Mouse (Mus musculus) Patski (cell line): ENCODE measurements at regions not wholly inside any gene's neighbourhood (a gene's known extent, or its start where the extent isn't known, plus 50 kb on each side); places are given as distances from the start of the nearest gene placed in this dataset.
A peak's percentile ranks its signal among the peaks of the same experiment; 100 is the strongest.

Source experiments
- ATAC-seq: fragments of 100-300 bp; one replicate; pipeline ENCODE4 v1.8.0; 2021
- CTCF ChIA-PET: fragments of 350-600 bp; sonication (Branson Sonifier 250); formaldehyde crosslinking; loops from one replicate; lab custom pipeline; 2022; ENCODE audit warnings: inconsistent platforms; lab: Charles Lee
- POLR2A ChIA-PET: fragments of 350-600 bp; sonication (Branson Sonifier 250); formaldehyde crosslinking; loops from one replicate; lab custom pipeline; 2022; ENCODE audit warnings: antibody characterized with exemption, inconsistent platforms; lab: Charles Lee
- DNase-seq: peaks from one replicate; pipeline ENCODE4 v3.0.0-alpha.2; 2011; ENCODE audit warnings: low read depth, low spot score
- H3K27me3 ChIP-seq: fragments of 371-371 bp; one replicate; pipeline ENCODE4 v1.5.1; 2021
- CTCF ChIP-seq: fragments of 100-300 bp; IDR thresholded peaks from one replicate; pipeline ENCODE4 v1.5.1; 2021
- in situ Hi-C: fragments of 300-500 bp; cut with MboI; formaldehyde crosslinking; loops from 3 replicates; pipeline ENCODE4 v1.11.1; 2018; ENCODE audit warnings: low pct_unique_long_range_greater_than_20kb, mixed read lengths

DNA sequence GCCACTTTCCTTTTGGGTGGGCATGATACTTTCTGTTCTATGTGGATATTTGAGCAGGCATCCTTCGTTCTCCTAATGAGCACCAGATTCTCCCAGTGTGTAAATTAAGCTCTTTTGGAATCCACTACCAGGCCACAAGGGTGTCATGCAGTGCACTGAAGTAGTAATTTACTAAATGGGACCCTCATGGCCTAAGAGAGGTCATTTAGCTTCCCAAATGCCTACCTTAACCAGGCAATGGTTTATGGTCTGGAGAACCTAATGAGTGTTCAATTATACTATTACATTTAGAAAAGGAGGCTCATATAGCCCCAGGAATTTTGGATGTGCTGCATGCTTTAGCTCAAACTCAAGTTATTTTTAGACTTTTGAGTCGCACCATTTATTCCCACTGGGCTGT is 289.6 kb upstream of the Fbxo33 start:
- no peak for ATAC-seq
- ChIA-PET POLR2A (no interaction called here), CTCF (no interaction called here)
- peaks cover 4% of the 10 kb centered on the region for H3K27me3 ChIP-seq
- no peak for DNase-seq
- in situ Hi-C loops, result no loop called here
- no peak for TF ChIP-seq CTCF

DNA sequence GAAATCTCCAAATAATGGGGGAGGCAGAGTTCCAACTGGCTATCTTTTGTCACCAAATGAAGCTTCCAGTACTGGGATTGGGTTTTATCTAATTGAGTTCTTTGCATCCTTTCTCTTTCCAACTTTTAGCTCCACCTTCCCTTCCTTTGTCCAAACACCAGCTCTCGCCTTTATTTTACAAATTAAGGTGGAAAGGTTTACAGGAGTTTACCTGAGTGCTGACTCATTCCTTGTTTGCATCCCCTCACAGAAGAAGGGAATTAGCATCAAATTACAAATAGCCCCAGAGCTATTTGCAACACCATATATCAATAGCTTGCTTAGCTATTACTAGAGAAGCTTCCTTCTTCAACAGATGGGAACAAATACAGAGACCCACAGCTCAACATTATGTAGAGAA is 287.9 kb upstream of the Fbxo33 start:
- in situ Hi-C loops, result no loop called here
- ChIA-PET CTCF (no interaction called here), POLR2A (no interaction called here)
- ATAC-seq, result no peak
- DNase-seq, result no peak
- H3K27me3 ChIP-seq, result peaks cover 4% of the 10 kb centered on the region
- no peak for TF ChIP-seq CTCF

DNA sequence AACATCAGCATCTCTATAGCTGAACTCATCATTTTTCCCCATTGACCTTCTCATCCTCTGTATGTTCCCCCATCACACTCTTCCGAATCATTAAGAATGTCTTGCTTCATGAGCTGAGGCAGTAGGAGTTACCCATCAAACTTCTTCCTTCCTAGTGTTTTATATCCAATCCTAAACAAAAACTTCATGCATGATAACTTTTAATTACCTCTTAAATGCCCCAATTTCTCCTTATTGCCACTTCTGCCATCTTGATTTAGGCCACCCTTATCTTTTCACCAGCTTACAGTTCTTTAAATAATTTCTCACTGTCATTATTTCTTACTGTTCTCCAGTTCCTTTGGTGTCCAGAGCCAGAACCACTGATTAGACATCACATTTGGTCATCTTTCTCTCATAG is 277.9 kb upstream of the Fbxo33 start:
- DNase-seq (no peak), ATAC-seq (no peak)
- in situ Hi-C loops, result no loop called here
- CTCF ChIA-PET, result no interaction called here
- TF ChIP-seq CTCF, result no peak
- H3K27me3 ChIP-seq, result peaks cover 14% of the 10 kb centered on the region
- POLR2A ChIA-PET, result no interaction called here

DNA sequence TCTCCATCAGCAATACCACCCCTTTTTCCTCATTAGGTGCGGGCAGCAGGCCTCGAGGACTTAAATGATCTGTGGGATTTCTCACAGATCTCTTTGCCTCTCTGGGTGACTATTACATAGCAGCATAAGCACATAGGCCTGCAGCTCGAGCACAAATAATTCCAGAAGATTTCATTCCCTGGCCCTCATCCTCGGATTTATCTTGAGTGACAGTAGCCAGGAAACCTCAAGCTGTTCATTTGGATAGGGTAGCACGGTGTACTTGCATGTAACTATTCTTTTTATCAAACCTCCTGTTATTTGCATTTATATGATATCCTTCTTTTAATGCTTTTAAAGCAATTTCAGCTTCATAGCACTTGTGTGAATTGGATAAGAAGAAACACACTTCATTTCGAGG is 268.5 kb upstream of the Fbxo33 start:
- in situ Hi-C loops, result no loop called here
- peaks cover 21% of the 10 kb centered on the region for H3K27me3 ChIP-seq
- ATAC-seq, result no peak
- no peak for DNase-seq
- TF ChIP-seq CTCF, result no peak
- CTCF ChIA-PET, result no interaction called here
- POLR2A ChIA-PET, result no interaction called here

GRCm38 (mm10) chr12:59487507-59487906 is 268.0 kb upstream of the Fbxo33 start:
- H3K27me3 ChIP-seq, result peaks cover 20% of the 10 kb centered on the region
- DNase-seq (no peak), ATAC-seq (no peak)
- in situ Hi-C loops, result no loop called here
- CTCF ChIA-PET, result no interaction called here
- no peak for TF ChIP-seq CTCF
- POLR2A ChIA-PET, result no interaction called here

DNA sequence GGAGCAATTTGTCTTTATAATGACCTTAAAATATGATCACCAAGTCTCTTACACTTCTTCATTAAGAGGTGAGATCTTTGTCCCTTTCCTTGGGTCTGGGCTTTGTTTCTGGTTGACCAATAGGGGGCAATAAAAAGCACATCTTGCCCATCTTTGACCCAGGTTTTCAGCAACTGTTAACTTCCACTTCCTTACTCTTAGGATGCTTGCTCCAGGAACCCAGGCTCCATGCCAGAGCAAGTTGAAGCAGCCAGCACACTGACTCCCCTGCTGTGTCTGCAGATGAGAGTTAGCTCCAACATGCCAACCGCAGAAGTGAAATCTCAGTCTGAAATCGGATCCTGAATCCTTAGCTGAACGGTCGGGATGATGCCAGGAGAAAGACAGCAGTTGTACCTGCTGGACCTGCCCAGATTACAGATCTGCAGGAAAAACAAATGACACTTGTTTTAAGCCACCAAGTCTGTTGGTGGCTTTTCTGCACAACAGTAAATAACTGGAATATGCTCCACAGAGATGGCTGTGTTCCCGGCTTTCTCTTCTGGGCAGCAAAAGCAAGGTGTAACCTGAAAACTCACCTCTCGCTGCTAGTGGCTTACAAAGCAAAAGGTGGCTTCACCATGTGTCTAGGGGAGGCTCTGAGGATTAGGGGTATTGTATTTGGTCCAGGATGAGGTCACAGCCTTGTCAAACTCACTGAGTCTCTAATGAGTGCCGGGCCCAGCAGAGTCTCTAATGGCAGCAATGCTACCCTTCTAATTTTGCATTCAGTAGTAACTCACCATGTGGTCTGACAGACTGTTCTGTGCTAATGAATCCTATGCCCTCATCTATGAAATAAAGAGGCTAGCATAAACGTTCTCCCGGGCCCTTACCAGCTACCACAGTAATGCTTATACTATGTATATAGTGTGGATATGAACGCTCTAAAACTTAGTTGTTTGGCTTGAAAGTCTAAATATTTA is 241.8 kb upstream of the Fbxo33 start:
- POLR2A ChIA-PET, result no interaction called here
- TF ChIP-seq CTCF, result peak; percentile 24
- ATAC-seq (peak; percentile 39), DNase-seq (no peak)
- H3K27me3 ChIP-seq, result no peaks in the 10 kb centered on the region
- in situ Hi-C loops, result no loop called here
- CTCF ChIA-PET, result interaction anchor here (0.9 kb wide), 1 partner anchor 8 kb away, joined by 3 read pairs; no protein-coding TSS in a partner anchor

- ATAC-seq (no peak), DNase-seq (no peak)
- in situ Hi-C loops, result no loop called here
- no peak for TF ChIP-seq CTCF
- ChIA-PET POLR2A (no interaction called here), CTCF (no interaction called here)
- H3K27me3 ChIP-seq, result peaks cover 5% of the 10 kb centered on the region
Observed at GRCm38 (mm10) chr12:59456175-59456851, 236.8 kb upstream of the Fbxo33 start.

GRCm38 (mm10) chr12:59415051-59415450 is 195.5 kb upstream of the Fbxo33 start:
- POLR2A ChIA-PET, result no interaction called here
- in situ Hi-C loops, result no loop called here
- TF ChIP-seq CTCF, result no peak
- peaks cover 5% of the 10 kb centered on the region for H3K27me3 ChIP-seq
- DNase-seq, result no peak
- no peak for ATAC-seq
- CTCF ChIA-PET, result no interaction called here

DNA sequence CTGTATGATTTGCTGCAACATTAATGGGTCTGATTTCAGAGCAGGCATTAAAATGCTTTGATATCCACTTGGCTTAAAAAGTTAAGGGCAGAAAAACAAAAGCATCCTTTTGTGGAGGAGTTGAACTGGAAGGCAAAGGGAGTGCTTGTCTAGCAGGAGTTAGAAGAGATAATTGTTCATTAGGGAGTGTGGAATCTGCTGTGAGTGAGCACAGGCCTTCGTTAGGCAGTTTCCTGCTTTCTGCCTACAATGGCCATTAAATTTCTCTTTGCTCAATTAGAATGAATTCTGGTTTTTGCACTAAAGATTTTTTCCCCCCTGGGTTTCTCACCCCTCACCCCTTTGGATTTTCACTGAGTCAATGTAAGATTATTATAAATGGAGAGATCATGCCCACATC is 192.0 kb upstream of the Fbxo33 start:
- ATAC-seq (no peak), DNase-seq (no peak)
- in situ Hi-C loops, result no loop called here
- H3K27me3 ChIP-seq, result no peaks in the 10 kb centered on the region
- ChIA-PET POLR2A (no interaction called here), CTCF (no interaction called here)
- no peak for TF ChIP-seq CTCF

GRCm38 (mm10) chr12:59391103-59391502 is 171.6 kb upstream of the Fbxo33 start:
- in situ Hi-C loops, result no loop called here
- DNase-seq, result no peak
- H3K27me3 ChIP-seq, result peaks cover 6% of the 10 kb centered on the region
- POLR2A ChIA-PET, result interaction anchor here (0.5 kb wide), 1 partner anchor 34 kb away, joined by 5 read pairs; no protein-coding TSS in a partner anchor
- CTCF ChIA-PET, result interaction anchor here (1.3 kb wide), 1 partner anchor 861 kb away, joined by 3 read pairs; no protein-coding TSS in a partner anchor
- no peak for ATAC-seq
- TF ChIP-seq CTCF, result no peak

- ATAC-seq, result no peak
- in situ Hi-C loops, result no loop called here
- ChIA-PET POLR2A (no interaction called here), CTCF (interaction anchor here (1.3 kb wide), 1 partner anchor 13 kb away, joined by 5 read pairs; no protein-coding TSS in a partner anchor)
- peaks cover 5% of the 10 kb centered on the region for H3K27me3 ChIP-seq
- peak; percentile 6 for DNase-seq
- peak; percentile 62 for TF ChIP-seq CTCF
Observed at GRCm38 (mm10) chr12:59382812-59383211, 163.3 kb upstream of the Fbxo33 start.
